Mouse (Mus musculus): ENCODE data around the gene Tmem144. TPM values are rescaled to one million over a fixed set of nuclear protein-coding genes. Genes with fewer than 3 reads are reported as not detected.

The Tmem144 gene
- not detected in 2 replicates for polyA plus RNA-seq (2011; ENCODE audit: insufficient read depth, insufficient read length, low replicate concordance, missing spikeins)

- H3K4me1 ChIP-seq (ENCODE audit: control insufficient read depth, insufficient read depth, low read length) = no peaks in the 10 kb centered on the region
- no peak within 1 kb of the TSS for H3K4me3 ChIP-seq (replicated peaks; ENCODE audit: control insufficient read depth, low read depth, low read length)
- TF ChIP-seq CTCF (IDR thresholded peaks at IDR 0.05; ENCODE audit: control insufficient read depth, insufficient read depth, low read length) (no peak), POLR2A (IDR thresholded peaks at IDR 0.05; ENCODE audit: borderline replicate concordance, control insufficient read depth, low read depth, low read length) (no peak)
- 31% methylated on average over 8 of the region's 8 CpGs for WGBS
- no peak within 1 kb of the TSS for H3K27ac ChIP-seq (ENCODE audit: control insufficient read depth, insufficient read depth, low read depth, low read length, poor library complexity)
These were observed at the start of gene Tmem144 for GRCm38 (mm10) chr3:79852654-79853166. Gene Tmem144 (minus strand): TSS chr3:79852773.

GRCm38 (mm10) chr3:79901734-79902133, 49.2 kb upstream of the Tmem144 start:
- Histone ChIP-seq H3K4me3 (replicated peaks; ENCODE audit: control insufficient read depth, low read depth, low read length) (no peak overlapping the region), H3K27ac (ENCODE audit: control insufficient read depth, insufficient read depth, low read depth, low read length, poor library complexity) (no peak overlapping the region), H3K4me1 (ENCODE audit: control insufficient read depth, insufficient read depth, low read length) (peaks cover 1% of the 10 kb centered on the region; the same call in 1 of the 2 replicates)
- TF ChIP-seq POLR2A (IDR thresholded peaks at IDR 0.05; ENCODE audit: borderline replicate concordance, control insufficient read depth, low read depth, low read length) (no peak), CTCF (IDR thresholded peaks at IDR 0.05; ENCODE audit: control insufficient read depth, insufficient read depth, low read length) (no peak)
- 61% methylated on average over 4 of the region's 4 CpGs for WGBS

GRCm38 (mm10) chr3:79901321-79901720, 48.7 kb upstream of the Tmem144 start:
- Histone ChIP-seq H3K4me1 (ENCODE audit: control insufficient read depth, insufficient read depth, low read length) (no peaks in the 10 kb centered on the region; the same call in 1 of the 2 replicates), H3K4me3 (replicated peaks; ENCODE audit: control insufficient read depth, low read depth, low read length) (no peak overlapping the region), H3K27ac (ENCODE audit: control insufficient read depth, insufficient read depth, low read depth, low read length, poor library complexity) (no peak overlapping the region)
- WGBS = 78% methylated on average over 6 of the region's 6 CpGs
- TF ChIP-seq POLR2A (IDR thresholded peaks at IDR 0.05; ENCODE audit: borderline replicate concordance, control insufficient read depth, low read depth, low read length) (no peak), CTCF (IDR thresholded peaks at IDR 0.05; ENCODE audit: control insufficient read depth, insufficient read depth, low read length) (no peak)

- H3K4me3 ChIP-seq (replicated peaks; ENCODE audit: control insufficient read depth, low read depth, low read length) = no peak overlapping the region
- no peak for TF ChIP-seq CTCF (IDR thresholded peaks at IDR 0.05; ENCODE audit: control insufficient read depth, insufficient read depth, low read length)
- no peak for TF ChIP-seq POLR2A (IDR thresholded peaks at IDR 0.05; ENCODE audit: borderline replicate concordance, control insufficient read depth, low read depth, low read length)
- 85% methylated on average over 2 of the region's 2 CpGs for WGBS
These were observed 47.9 kb upstream of the Tmem144 start for GRCm38 (mm10) chr3:79900502-79900901.

GRCm38 (mm10) chr3:79899906-79900305, 47.3 kb upstream of the Tmem144 start:
- Histone ChIP-seq H3K4me3 (replicated peaks; ENCODE audit: control insufficient read depth, low read depth, low read length) (no peak overlapping the region), H3K27ac (ENCODE audit: control insufficient read depth, insufficient read depth, low read depth, low read length, poor library complexity) (no peak overlapping the region), H3K4me1 (ENCODE audit: control insufficient read depth, insufficient read depth, low read length) (no peaks in the 10 kb centered on the region; the same call in 1 of the 2 replicates)
- TF ChIP-seq POLR2A (IDR thresholded peaks at IDR 0.05; ENCODE audit: borderline replicate concordance, control insufficient read depth, low read depth, low read length) (no peak), CTCF (IDR thresholded peaks at IDR 0.05; ENCODE audit: control insufficient read depth, insufficient read depth, low read length) (no peak)
- 76% methylated on average over 9 of the region's 9 CpGs for WGBS

More at GRCm38 (mm10) chr3:79900502-79900901, 47.9 kb upstream of the Tmem144 start:
- H3K4me1 ChIP-seq (ENCODE audit: control insufficient read depth, insufficient read depth, low read length) = no peaks in the 10 kb centered on the region; the same call in 1 of the 2 replicates
- no peak overlapping the region for H3K27ac ChIP-seq (ENCODE audit: control insufficient read depth, insufficient read depth, low read depth, low read length, poor library complexity)

GRCm38 (mm10) chr3:79898514-79898913, 45.9 kb upstream of the Tmem144 start:
- H3K27ac ChIP-seq (ENCODE audit: control insufficient read depth, insufficient read depth, low read depth, low read length, poor library complexity) = no peak overlapping the region
- no peaks in the 10 kb centered on the region; the same call in 1 of the 2 replicates for H3K4me1 ChIP-seq (ENCODE audit: control insufficient read depth, insufficient read depth, low read length)
- H3K4me3 ChIP-seq (replicated peaks; ENCODE audit: control insufficient read depth, low read depth, low read length) = no peak overlapping the region
- no peak for TF ChIP-seq CTCF (IDR thresholded peaks at IDR 0.05; ENCODE audit: control insufficient read depth, insufficient read depth, low read length)
- no peak for TF ChIP-seq POLR2A (IDR thresholded peaks at IDR 0.05; ENCODE audit: borderline replicate concordance, control insufficient read depth, low read depth, low read length)

GRCm38 (mm10) chr3:79897534-79898370, 45.2 kb upstream of the Tmem144 start:
- Histone ChIP-seq H3K4me1 (ENCODE audit: control insufficient read depth, insufficient read depth, low read length) (no peaks in the 10 kb centered on the region; the same call in 1 of the 2 replicates), H3K4me3 (replicated peaks; ENCODE audit: control insufficient read depth, low read depth, low read length) (no peak overlapping the region), H3K27ac (ENCODE audit: control insufficient read depth, insufficient read depth, low read depth, low read length, poor library complexity) (no peak overlapping the region)
- WGBS = 82% methylated on average over 13 of the region's 13 CpGs
- TF ChIP-seq POLR2A (IDR thresholded peaks at IDR 0.05; ENCODE audit: borderline replicate concordance, control insufficient read depth, low read depth, low read length) (no peak), CTCF (IDR thresholded peaks at IDR 0.05; ENCODE audit: control insufficient read depth, insufficient read depth, low read length) (no peak)

- 75% methylated on average over 2 of the region's 2 CpGs for WGBS
- no peak overlapping the region for H3K27ac ChIP-seq (ENCODE audit: control insufficient read depth, insufficient read depth, low read depth, low read length, poor library complexity)
- H3K4me3 ChIP-seq (replicated peaks; ENCODE audit: control insufficient read depth, low read depth, low read length) = no peak overlapping the region
- no peaks in the 10 kb centered on the region for H3K4me1 ChIP-seq (ENCODE audit: control insufficient read depth, insufficient read depth, low read length)
- TF ChIP-seq POLR2A (IDR thresholded peaks at IDR 0.05; ENCODE audit: borderline replicate concordance, control insufficient read depth, low read depth, low read length) (no peak), CTCF (IDR thresholded peaks at IDR 0.05; ENCODE audit: control insufficient read depth, insufficient read depth, low read length) (no peak)
These were observed 35.4 kb upstream of the Tmem144 start for GRCm38 (mm10) chr3:79887966-79888365.
